Comparison of ENCODE assay signal across 9 mouse cellular contexts in the genomic region with DNA sequence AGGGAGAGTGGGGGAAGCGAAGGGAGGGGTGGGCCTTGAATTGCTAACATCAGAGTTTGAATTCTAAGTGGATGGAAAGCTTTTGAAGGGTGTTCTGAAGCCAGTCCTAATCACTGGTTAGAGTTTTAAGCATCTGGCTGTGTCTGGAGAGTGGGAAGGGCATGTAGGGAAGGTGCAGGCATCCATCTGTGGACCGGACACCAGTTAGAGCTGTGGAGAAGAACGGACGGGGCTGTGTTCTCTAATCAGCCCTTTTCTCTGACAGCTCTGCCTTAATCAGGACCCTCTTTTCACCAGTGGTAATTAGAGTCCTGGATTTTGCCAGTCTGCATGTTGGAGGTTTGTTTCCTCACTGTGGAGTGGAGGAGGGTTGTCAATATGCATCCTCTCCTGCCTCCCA. TPM values are rescaled to one million over a fixed set of nuclear protein-coding genes. Genes with fewer than 3 reads are reported as not detected.
A peak's percentile ranks its signal among the peaks of the same experiment; 100 is the strongest.
DNase-seq lines count a peak whose midpoint lies in the region; ATAC-seq and TF ChIP-seq lines count a peak whose summit lies in the region.
"Had no signal": no experiment of that assay in that cellular context is flagged by ENCODE, and none has a peak within 500 bp of the region (broad histone marks: within the 10 kb centered on the region; RNA-seq: fewer than 3 reads in every experiment).

No protein-coding gene starts in this region.

- H3K27ac ChIP-seq in heart, postnatal 0 days (ENCODE audit: low read depth) = peak overlapping the region; percentile 94
- peak overlapping the region; percentile 31 for H3K27ac ChIP-seq in bone marrow macrophage, adult 2 months (ENCODE audit: insufficient read depth, low read depth, low read length)
- H3K27ac ChIP-seq in forebrain, embryonic 15.5 days (replicated peaks) = no peak overlapping the region
- peak overlapping the region; percentile 29; the same call in 1 of the 2 replicates for H3K27ac ChIP-seq in liver, embryonic 16.5 days (ENCODE audit: low read length)

- H3K4me3 ChIP-seq in heart, postnatal 0 days (ENCODE audit: low read depth, low read length) = peak overlapping the region; percentile 10; the same call in 1 of the 2 replicates
- peak overlapping the region; percentile 95 for H3K4me3 ChIP-seq in bone marrow macrophage, adult 2 months (ENCODE audit: insufficient read depth, low read length)
- H3K4me3 ChIP-seq in forebrain, embryonic 15.5 days = peak overlapping the region; percentile 4; the same call in 1 of the 2 replicates
- peak overlapping the region; percentile 92 for H3K4me3 ChIP-seq in liver, embryonic 16.5 days (ENCODE audit: low read depth, low read length)

- peak overlapping the region; percentile 95; the same call in 1 of the 2 replicates for H3K9ac ChIP-seq in heart, postnatal 0 days (replicated peaks; ENCODE audit: low read depth, low read length)
- H3K9ac ChIP-seq in forebrain, embryonic 15.5 days (replicated peaks) = no peak overlapping the region
- H3K9ac ChIP-seq in liver, embryonic 16.5 days (ENCODE audit: low read depth, low read length) = peak overlapping the region; percentile 8; the same call in 1 of the 2 replicates

- H3K27me3 ChIP-seq in heart, postnatal 0 days (ENCODE audit: control insufficient read depth, insufficient read depth, low read length) = no peaks in the 10 kb centered on the region
- no peaks in the 10 kb centered on the region for H3K27me3 ChIP-seq in forebrain, embryonic 15.5 days
- no peaks in the 10 kb centered on the region for H3K27me3 ChIP-seq in liver, embryonic 16.5 days (ENCODE audit: control insufficient read depth, insufficient read depth, low read depth, low read length)

- peak overlapping the region; percentile 94 for H3K4me2 ChIP-seq in heart, postnatal 0 days (ENCODE audit: low read depth, low read length)
- H3K4me2 ChIP-seq in forebrain, embryonic 15.5 days (replicated peaks) = peak overlapping the region; percentile 79
- H3K4me2 ChIP-seq in liver, embryonic 16.5 days (ENCODE audit: low read depth, low read length) = peak overlapping the region; percentile 82

- H3K4me1 ChIP-seq in heart, postnatal 0 days (ENCODE audit: control insufficient read depth, insufficient read depth) = peaks cover 19% of the 10 kb centered on the region
- H3K4me1 ChIP-seq in bone marrow macrophage, adult 2 months (ENCODE audit: control insufficient read depth, insufficient read depth, low read length) = peaks cover 23% of the 10 kb centered on the region
- H3K4me1 ChIP-seq in forebrain, embryonic 15.5 days = peaks cover 31% of the 10 kb centered on the region
- H3K4me1 ChIP-seq in liver, embryonic 16.5 days (ENCODE audit: control insufficient read depth, low read depth, low read length) = peaks cover 24% of the 10 kb centered on the region

- no peaks in the 10 kb centered on the region for H3K9me3 ChIP-seq in heart, postnatal 0 days (replicated peaks; ENCODE audit: control insufficient read depth, low read length)
- no peaks in the 10 kb centered on the region for H3K9me3 ChIP-seq in forebrain, embryonic 15.5 days
- H3K9me3 ChIP-seq in liver, embryonic 16.5 days (replicated peaks; ENCODE audit: control insufficient read depth, low read length) = no peaks in the 10 kb centered on the region

- TF ChIP-seq CTCF in heart, postnatal 0 days (IDR thresholded peaks at IDR 0.05; ENCODE audit: low read depth) = no peak
- TF ChIP-seq CTCF in bone marrow macrophage, adult 2 months (IDR thresholded peaks at IDR 0.05; ENCODE audit: low read depth, low read length) = no peak

- H3K36me3 ChIP-seq in heart, postnatal 0 days (replicated peaks; ENCODE audit: control insufficient read depth, insufficient read depth, low read length) = peaks cover 14% of the 10 kb centered on the region; the same call in 1 of the 2 replicates
- H3K36me3 ChIP-seq in forebrain, embryonic 15.5 days = peaks cover 3% of the 10 kb centered on the region; the same call in 1 of the 2 replicates
- peaks cover 5% of the 10 kb centered on the region for H3K36me3 ChIP-seq in liver, embryonic 16.5 days (ENCODE audit: control insufficient read depth, insufficient read depth)

- no peak for ATAC-seq in heart, postnatal 0 days (ENCODE audit: insufficient read depth, low read depth)
- no peak for ATAC-seq in forebrain, embryonic 15.5 days (replicated peaks)
- ATAC-seq in liver, embryonic 16.5 days (ENCODE audit: low read depth) = no peak

- TF ChIP-seq POLR2A in bone marrow macrophage, adult 2 months (IDR thresholded peaks at IDR 0.05; ENCODE audit: borderline replicate concordance, low read depth, low read length) = no peak

- DNase-seq in heart, postnatal 0 days (ENCODE audit: low spot score) = no peak
- DNase-seq in heart, postnatal 4 days = no peak
- no peak for DNase-seq in adrenal gland, postnatal 4 days (ENCODE audit: low spot score in 2 of 2)
- DNase-seq in left cerebral cortex, adult 18-20 months (ENCODE audit: low spot score in 2 of 2) = no peak
- DNase-seq in adrenal gland, postnatal 14 days = no peak

- TF ChIP-seq EP300 in heart, postnatal 0 days (IDR thresholded peaks at IDR 0.05; ENCODE audit: low read depth) = no peak

- WGBS in heart, postnatal 0 days = 65% methylated on average over 4 of the region's 4 CpGs
- 52% methylated on average over 4 of the region's 4 CpGs for WGBS in forebrain, embryonic 15.5 days
- 64% methylated on average over 4 of the region's 4 CpGs for WGBS in liver, embryonic 16.5 days (ENCODE audit: insufficient replicate concordance)

RNA-seq across cellular contexts. Expression of a gene that starts 7.6 kb away (rescaled TPM):
- 75.6 and 80.7 TPM in 2 replicates for total RNA-seq in heart, postnatal 0 days (2014; rRNA removed; ENCODE audit: low replicate concordance)
- 20.1 and 23.5 TPM in 2 replicates for polyA plus RNA-seq in heart, postnatal 0 days (2015; fragmentation: Nextera tagmentation; extraction: Ambion mirVana)
- total RNA-seq in heart, postnatal 4 days (2021) = 100 to 1,000 TPM; 133 to 134 TPM
- 217 and 221 TPM in 2 replicates for polyA plus RNA-seq in bone marrow macrophage, adult 2 months (2012; ENCODE audit: insufficient read depth, insufficient read length, missing spikeins)
- polyA plus RNA-seq in forebrain, embryonic 15.5 days (2015; fragmentation: Nextera tagmentation; extraction: Ambion mirVana) = 23.9 and 25.0 TPM in 2 replicates
- 9.9 and 10.3 TPM in 2 replicates for polyA plus RNA-seq in liver, embryonic 16.5 days (2015; fragmentation: Nextera tagmentation; extraction: Ambion mirVana)
- 100 to 1,000 TPM; 214 to 228 TPM for total RNA-seq in adrenal gland, postnatal 4 days (2021)
- total RNA-seq in left cerebral cortex, adult 18-20 months (2021) = 100 to 1,000 TPM; 222 to 229 TPM
- total RNA-seq in adrenal gland, postnatal 14 days (2021) = 195 and 201 TPM in 2 replicates

RNA-seq across cellular contexts. Expression of a gene that starts 45.8 kb away (rescaled TPM):
- not detected in 2 replicates for total RNA-seq in heart, postnatal 0 days (2014; rRNA removed; ENCODE audit: low replicate concordance)
- polyA plus RNA-seq in heart, postnatal 0 days (2015; fragmentation: Nextera tagmentation; extraction: Ambion mirVana) = not detected in 2 replicates
- total RNA-seq in heart, postnatal 4 days (2021) = not detected
- polyA plus RNA-seq in bone marrow macrophage, adult 2 months (2012; ENCODE audit: insufficient read depth, insufficient read length, missing spikeins) = not detected in 2 replicates
- polyA plus RNA-seq in forebrain, embryonic 15.5 days (2015; fragmentation: Nextera tagmentation; extraction: Ambion mirVana) = 0.45 and 0.89 TPM in 2 replicates
- polyA plus RNA-seq in liver, embryonic 16.5 days (2015; fragmentation: Nextera tagmentation; extraction: Ambion mirVana) = 0.19 and 0.20 TPM in 2 replicates
- 1 to 10 TPM in 1 of 2 experiments, under 1 TPM in 1; 0.71 to 1.3 TPM for total RNA-seq in adrenal gland, postnatal 4 days (2021)
- total RNA-seq in left cerebral cortex, adult 18-20 months (2021) = not detected
- total RNA-seq in adrenal gland, postnatal 14 days (2021) = not detected in 2 replicates
- total RNA-seq: liver, adult 2 months had no signal

RNA-seq across cellular contexts. Expression of a gene that starts 46.0 kb away (rescaled TPM):
- total RNA-seq in heart, postnatal 0 days (2014; rRNA removed; ENCODE audit: low replicate concordance) = 1.1 and 4.4 TPM in 2 replicates
- 0.40 and 0.54 TPM in 2 replicates for polyA plus RNA-seq in heart, postnatal 0 days (2015; fragmentation: Nextera tagmentation; extraction: Ambion mirVana)
- 1 to 10 TPM; 2.4 TPM for total RNA-seq in heart, postnatal 4 days (2021)
- polyA plus RNA-seq in bone marrow macrophage, adult 2 months (2012; ENCODE audit: insufficient read depth, insufficient read length, missing spikeins) = 1.4 and 2.4 TPM in 2 replicates
- polyA plus RNA-seq in forebrain, embryonic 15.5 days (2015; fragmentation: Nextera tagmentation; extraction: Ambion mirVana) = 2.7 and 3.6 TPM in 2 replicates
- polyA plus RNA-seq in liver, embryonic 16.5 days (2015; fragmentation: Nextera tagmentation; extraction: Ambion mirVana) = 1.7 and 2.3 TPM in 2 replicates
- total RNA-seq in adrenal gland, postnatal 4 days (2021) = 1 to 10 TPM; 3.3 to 3.6 TPM
- 10 to 100 TPM; 11.0 to 11.4 TPM for total RNA-seq in left cerebral cortex, adult 18-20 months (2021)
- 2.2 and 3.1 TPM in 2 replicates for total RNA-seq in adrenal gland, postnatal 14 days (2021)

RNA-seq across cellular contexts. Expression of a gene that starts 55.6 kb away (rescaled TPM):
- total RNA-seq in heart, postnatal 0 days (2014; rRNA removed; ENCODE audit: low replicate concordance) = 29.4 and 97.5 TPM in 2 replicates
- 40.0 and 42.7 TPM in 2 replicates for polyA plus RNA-seq in heart, postnatal 0 days (2015; fragmentation: Nextera tagmentation; extraction: Ambion mirVana)
- total RNA-seq in heart, postnatal 4 days (2021) = 10 to 100 TPM; 14.5 to 20.4 TPM
- 22.6 and 22.8 TPM in 2 replicates for polyA plus RNA-seq in bone marrow macrophage, adult 2 months (2012; ENCODE audit: insufficient read depth, insufficient read length, missing spikeins)
- 13.4 and 14.1 TPM in 2 replicates for polyA plus RNA-seq in forebrain, embryonic 15.5 days (2015; fragmentation: Nextera tagmentation; extraction: Ambion mirVana)
- 43.0 and 44.9 TPM in 2 replicates for polyA plus RNA-seq in liver, embryonic 16.5 days (2015; fragmentation: Nextera tagmentation; extraction: Ambion mirVana)
- total RNA-seq in adrenal gland, postnatal 4 days (2021) = 10 to 100 TPM; 29.8 to 34.2 TPM
- total RNA-seq in left cerebral cortex, adult 18-20 months (2021) = 10 to 100 TPM in 1 of 2 experiments, 1 to 10 TPM in 1; 9.5 to 12.3 TPM
- 41.9 and 44.4 TPM in 2 replicates for total RNA-seq in adrenal gland, postnatal 14 days (2021)

Comparison
In these comparisons a context has a peak if more than half of its experiments do, and no peak if none do; other contexts are left out.
1. H3K4me3 ChIP-seq: peak in every context shown above with its lines; median percentile 95 in bone marrow macrophage, adult 2 months; 92 in liver, embryonic 16.5 days; 10 in heart, postnatal 0 days; 4 in forebrain, embryonic 15.5 days.